Mouse (Mus musculus) heart, embryonic 15.5 days (tissue): ENCODE results near the gene Ndufc1. TPM values are rescaled to one million over a fixed set of nuclear protein-coding genes. Genes with fewer than 3 reads are reported as not detected.
A peak's percentile ranks its signal among the peaks of the same experiment; 100 is the strongest.
"Not testable (repeated sequence)": the region's sequence is repeated elsewhere in the genome, so short reads cannot be mapped to it uniquely, and the experiment has no call there.

Experiments
- ATAC-seq: fragments of 200-750 bp; cut with Nextera tagmentation; replicated peaks from 2 replicates; pipeline ENCODE4 v1.8.0; 2017; ENCODE audit warnings: low read depth, moderate TSS enrichment; ENCODE audit not compliant: insufficient number of reproducible peaks, insufficient read depth, low FRiP score
- H3K27ac ChIP-seq: fragments of 300-500 bp; sonication (generic); 2 replicates; pipeline ENCODE4 v1.5.1; 2015; ENCODE audit warnings: mild to moderate bottlenecking, inconsistent platforms
- H3K27me3 ChIP-seq: fragments of 300-500 bp; sonication (generic); 2 replicates; pipeline ENCODE4 v1.6.1; 2015; ENCODE audit warnings: inconsistent platforms
- H3K36me3 ChIP-seq: fragments of 300-500 bp; sonication (generic); 2 replicates; pipeline ENCODE4 v1.6.1; 2015; ENCODE audit warnings: mild to moderate bottlenecking, inconsistent platforms
- H3K4me1 ChIP-seq: fragments of 300-500 bp; sonication (generic); replicated peaks from 2 replicates; pipeline ENCODE4 v1.6.1; 2015; ENCODE audit warnings: inconsistent platforms
- H3K4me2 ChIP-seq: fragments of 300-500 bp; sonication (generic); 2 replicates; pipeline ENCODE4 v1.6.1; 2015; ENCODE audit warnings: inconsistent platforms, mild to moderate bottlenecking, moderate library complexity
- H3K4me3 ChIP-seq: fragments of 300-500 bp; sonication (generic); 2 replicates; pipeline ENCODE4 v1.5.1; 2015; ENCODE audit warnings: mild to moderate bottlenecking, inconsistent platforms
- H3K9ac ChIP-seq: fragments of 300-500 bp; sonication (generic); 2 replicates; pipeline ENCODE4 v1.6.1; 2015; ENCODE audit warnings: mild to moderate bottlenecking, inconsistent platforms
- H3K9me3 ChIP-seq: fragments of 300-500 bp; sonication (generic); replicated peaks from 2 replicates; pipeline ENCODE4 v1.6.1; 2016; ENCODE audit warnings: inconsistent platforms
- WGBS: fragments of 180-500 bp; shearing (Covaris S2); methylation state at CpG from one replicate; pipeline ENCODE4 v1.1.7; 2015; ENCODE audit warnings: mixed read lengths; 5-methylcytosine and 5-hydroxymethylcytosine counted together
- polyA plus RNA-seq: library from polyadenylated mRNA; unstranded; fragments of >200 nt; fragmentation: Nextera tagmentation; extraction: Ambion mirVana; gene quantifications from 2 replicates; pipeline ENCODE4 v1.2.1, GENCODE M21; 2015

Gene Ndufc1
- polyA plus RNA-seq, 1 experiment from 2014 or later = 1,902 TPM

DNA sequence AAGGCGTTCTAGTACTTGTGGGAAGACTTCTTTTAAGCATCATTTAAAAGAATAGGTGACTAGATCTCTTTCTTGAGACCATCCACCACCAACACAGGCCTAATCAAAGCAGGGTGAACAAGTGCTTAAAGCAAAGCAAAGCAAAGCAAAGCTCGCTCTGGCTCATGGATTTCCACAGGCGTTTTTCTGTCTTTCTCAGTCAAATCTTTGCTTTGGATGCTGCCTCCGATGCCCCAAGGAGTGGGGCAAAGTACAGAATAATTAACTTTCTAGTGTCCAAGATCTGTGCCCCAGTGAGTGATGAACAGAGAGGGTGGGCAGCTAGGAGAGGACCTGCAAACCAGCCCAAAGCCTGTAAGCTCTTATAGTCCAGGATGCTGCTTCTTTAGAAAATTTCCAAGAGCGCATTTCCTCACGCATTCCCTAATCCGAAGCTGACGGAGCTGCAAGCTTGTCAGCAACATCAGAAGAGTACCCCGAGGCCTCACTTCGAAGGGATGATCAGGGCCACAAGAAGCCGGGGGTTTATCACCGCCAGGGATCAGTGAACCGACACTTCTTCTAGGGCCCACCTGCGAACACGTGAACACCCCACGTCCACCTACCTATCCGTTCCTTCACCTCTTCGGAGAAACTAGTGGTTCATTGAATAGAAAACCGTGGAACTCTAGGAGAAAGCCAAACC is 13.2 kb downstream of the Ndufc1 start:
- ATAC-seq = no peak
- Histone ChIP-seq H3K4me3 (peak overlapping the region; percentile 58), H3K9me3 (no peaks in the 10 kb centered on the region), H3K27me3 (peaks cover 14% of the 10 kb centered on the region; the same call in 1 of the 2 replicates), H3K9ac (no peak overlapping the region), H3K27ac (no peak overlapping the region), H3K36me3 (no peaks in the 10 kb centered on the region), H3K4me2 (peak overlapping the region; percentile 91), H3K4me1 (peaks cover 13% of the 10 kb centered on the region)
- WGBS = 39% methylated on average over 19 of the region's 19 CpGs

DNA sequence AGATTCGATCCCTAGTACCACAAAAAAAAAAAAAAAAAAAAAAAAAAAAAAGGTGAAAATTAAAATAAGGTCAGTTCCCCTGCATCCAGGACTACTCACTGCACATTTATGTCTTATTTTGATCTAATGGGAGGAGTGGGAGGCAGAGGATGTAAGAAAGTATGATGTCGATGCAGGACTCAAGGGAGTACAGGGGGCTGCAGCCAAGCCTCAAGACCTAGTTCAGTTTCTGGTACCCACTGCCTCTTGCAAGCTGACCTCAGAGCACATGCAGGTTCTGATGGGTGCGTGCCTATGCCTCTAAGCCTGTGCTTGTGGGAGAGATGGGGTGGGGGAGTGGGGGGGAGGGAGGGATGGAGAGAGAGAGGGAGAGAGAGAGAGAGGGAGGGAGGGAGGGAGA is 13.9 kb downstream of the Ndufc1 start:
- no peak overlapping the region for H3K4me2 ChIP-seq
- peaks cover 13% of the 10 kb centered on the region for H3K4me1 ChIP-seq
- no peak overlapping the region for H3K4me3 ChIP-seq
- no peaks in the 10 kb centered on the region for H3K36me3 ChIP-seq
- H3K27ac ChIP-seq = no peak overlapping the region
- ATAC-seq = no peak
- no peaks in the 10 kb centered on the region for H3K9me3 ChIP-seq
- peaks cover 14% of the 10 kb centered on the region; the same call in 1 of the 2 replicates for H3K27me3 ChIP-seq
- H3K9ac ChIP-seq = no peak overlapping the region
- whole genome bisulfite sequencing = 64% methylated on average over 3 of the region's 3 CpGs

DNA sequence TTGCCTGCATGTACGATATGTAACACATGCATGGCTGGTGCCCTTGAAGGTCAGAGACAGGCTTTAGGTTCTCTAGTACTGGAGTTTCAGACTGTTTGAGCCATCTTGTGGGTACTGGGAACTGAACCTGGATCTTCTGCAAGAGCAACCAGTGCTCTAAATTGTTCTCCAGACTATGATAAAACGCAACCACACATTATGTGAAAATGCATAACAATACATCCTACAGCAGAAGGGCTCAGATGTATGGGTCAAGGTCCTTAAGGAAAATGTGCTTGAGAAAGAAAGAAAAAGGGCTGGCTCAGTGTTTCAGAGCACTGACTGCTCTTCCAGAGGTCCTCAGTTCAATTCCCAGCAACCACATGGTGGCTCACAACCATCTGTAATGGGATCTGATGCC is 15.1 kb downstream of the Ndufc1 start:
- Histone ChIP-seq H3K4me2 (no peak overlapping the region), H3K9ac (no peak overlapping the region), H3K4me1 (peaks cover 12% of the 10 kb centered on the region), H3K27ac (no peak overlapping the region), H3K36me3 (no peaks in the 10 kb centered on the region), H3K4me3 (no peak overlapping the region), H3K27me3 (peaks cover 14% of the 10 kb centered on the region; the same call in 1 of the 2 replicates), H3K9me3 (no peaks in the 10 kb centered on the region)
- ATAC-seq = no peak
- WGBS = 91% methylated on average over 2 of the region's 2 CpGs

DNA sequence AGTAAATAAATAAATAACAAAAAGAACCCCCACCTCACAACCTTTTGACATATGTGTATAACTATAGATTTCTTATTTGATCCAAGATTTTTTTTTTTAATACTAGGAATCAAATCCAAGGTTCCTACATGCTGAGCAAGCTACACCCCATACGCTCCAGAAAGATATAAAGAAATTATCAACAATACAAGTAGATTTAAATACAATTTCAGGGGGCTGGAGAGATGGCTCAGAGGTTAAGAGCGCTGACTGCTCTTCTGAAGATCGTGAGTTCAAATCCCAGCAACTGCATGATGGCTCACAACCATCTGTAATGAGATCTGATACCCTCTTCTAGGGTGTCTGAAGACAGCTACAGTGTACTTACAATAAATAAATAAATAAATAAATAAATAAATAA is 15.8 kb downstream of the Ndufc1 start:
- H3K4me2 ChIP-seq, H3K36me3 ChIP-seq, H3K27ac ChIP-seq, H3K4me3 ChIP-seq, H3K9ac ChIP-seq, H3K9me3 ChIP-seq, ATAC-seq: not testable (repeated sequence)
- 92% methylated on average over 3 of the region's 3 CpGs for WGBS
- H3K27me3 ChIP-seq = peaks cover 14% of the 10 kb centered on the region; the same call in 1 of the 2 replicates
- H3K4me1 ChIP-seq = peaks cover 13% of the 10 kb centered on the region

DNA sequence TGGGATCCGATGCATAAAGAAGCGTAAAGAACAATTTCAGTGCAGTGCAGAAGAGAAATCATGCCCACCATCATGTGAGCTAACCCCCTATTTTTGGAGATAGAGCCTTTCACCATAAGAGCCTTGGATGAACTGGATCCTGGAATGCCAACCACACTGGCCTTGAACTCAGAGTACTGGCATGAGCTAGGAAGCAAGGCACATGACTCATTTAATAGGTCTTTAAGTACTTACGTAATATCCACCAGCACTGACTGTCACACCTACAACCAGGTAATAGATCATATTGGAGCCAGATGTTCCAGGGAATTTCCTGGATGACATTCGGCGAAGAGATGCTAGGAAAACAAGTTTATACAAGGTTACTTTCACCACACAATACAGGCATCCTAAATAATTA is 17.2 kb downstream of the Ndufc1 start:
- no peaks in the 10 kb centered on the region for H3K36me3 ChIP-seq
- ATAC-seq = no peak
- peaks cover 11% of the 10 kb centered on the region for H3K4me1 ChIP-seq
- H3K4me3 ChIP-seq = no peak overlapping the region
- H3K27me3 ChIP-seq = 0 out of 2 replicates have a peak, but pooled peaks cover 10% of the 10 kb centered on the region
- no peak overlapping the region for H3K9ac ChIP-seq
- H3K4me2 ChIP-seq = no peak overlapping the region
- no peaks in the 10 kb centered on the region for H3K9me3 ChIP-seq
- no peak overlapping the region for H3K27ac ChIP-seq
- 94% methylated on average over 5 of the region's 5 CpGs for WGBS

DNA sequence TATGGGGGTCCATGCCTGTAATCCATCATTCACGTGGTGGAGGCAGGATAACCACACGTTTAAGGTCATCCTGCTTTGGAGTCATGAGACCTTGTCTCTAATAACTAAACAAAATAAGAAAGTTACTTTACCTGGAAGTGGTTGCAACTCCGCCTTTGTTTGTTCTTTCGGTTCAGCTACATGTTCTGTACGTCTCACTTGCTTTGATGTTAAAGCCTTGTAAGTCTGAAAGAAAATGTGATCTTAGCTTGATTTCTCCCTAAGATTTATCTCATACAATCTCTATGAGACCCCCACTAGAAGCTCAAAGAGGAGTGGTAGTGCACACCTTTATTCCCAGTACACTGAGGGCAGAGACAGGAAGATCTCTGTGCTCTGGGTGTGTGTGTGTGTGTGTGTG is 17.7 kb downstream of the Ndufc1 start:
- Histone ChIP-seq H3K27ac (no peak overlapping the region), H3K4me3 (no peak overlapping the region), H3K27me3 (0 out of 2 replicates have a peak, but pooled peaks cover 7% of the 10 kb centered on the region), H3K36me3 (no peaks in the 10 kb centered on the region), H3K9me3 (no peaks in the 10 kb centered on the region), H3K4me1 (peaks cover 8% of the 10 kb centered on the region), H3K9ac (no peak overlapping the region), H3K4me2 (no peak overlapping the region)
- ATAC-seq = no peak
- 79% methylated on average over 5 of the region's 5 CpGs for WGBS

DNA sequence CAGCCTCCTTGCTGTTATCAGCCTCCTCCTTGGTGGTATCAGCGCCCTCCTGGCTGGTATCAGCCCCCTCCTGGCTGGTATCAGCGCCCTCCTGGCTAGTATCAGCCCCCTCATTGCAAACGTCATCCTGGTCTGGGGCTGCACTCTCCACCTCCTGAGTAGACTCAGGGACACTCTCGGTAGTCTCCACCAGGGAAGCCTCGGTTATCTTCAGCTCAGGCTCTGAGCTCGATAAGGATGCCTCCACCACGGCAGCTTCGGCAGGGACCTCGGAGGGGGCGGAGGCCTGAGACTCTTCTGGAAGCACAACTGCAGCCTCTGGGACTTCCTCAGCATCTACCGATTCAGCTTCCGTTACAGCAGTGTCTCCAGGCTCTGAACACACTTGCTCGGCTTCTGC is 19.9 kb downstream of the Ndufc1 start:
- Histone ChIP-seq H3K27ac (no peak overlapping the region), H3K9me3 (no peaks in the 10 kb centered on the region), H3K27me3 (no peaks in the 10 kb centered on the region), H3K4me3 (peak overlapping the region; percentile 35), H3K36me3 (no peaks in the 10 kb centered on the region), H3K4me1 (peaks cover 7% of the 10 kb centered on the region), H3K9ac (no peak overlapping the region; the same call in 1 of the 2 replicates), H3K4me2 (peak overlapping the region; percentile 62)
- WGBS = 1% methylated on average over 13 of the region's 13 CpGs
- ATAC-seq = 0 out of 2 replicates have a peak, but pooled peaks have one; percentile 31

DNA sequence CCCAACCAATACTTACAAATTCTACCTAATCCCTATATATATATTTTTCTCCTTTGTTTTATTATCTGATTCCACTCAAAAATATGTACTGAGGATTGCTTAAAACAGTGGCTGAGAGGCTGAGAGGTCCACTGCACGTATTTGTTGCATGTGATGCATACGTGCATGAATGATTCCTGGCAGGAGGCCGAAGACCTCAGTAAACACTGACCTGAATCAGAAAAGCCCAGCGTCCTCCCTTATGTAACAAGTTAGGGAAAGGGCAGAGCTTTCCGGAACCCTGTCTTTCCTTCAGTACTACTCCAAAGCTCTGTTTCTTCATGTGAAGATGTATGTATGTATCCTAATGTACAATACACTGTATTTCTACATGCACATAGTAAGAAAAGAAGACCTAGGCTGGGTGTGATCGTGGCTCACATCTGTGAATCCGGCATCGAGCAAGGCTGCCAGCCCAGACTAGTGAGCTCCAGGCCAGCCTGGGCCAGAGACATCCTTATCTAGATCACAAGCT is 20.9 kb downstream of the Ndufc1 start:
- Histone ChIP-seq H3K27ac (no peak overlapping the region), H3K4me1 (peaks cover 7% of the 10 kb centered on the region), H3K9me3 (no peaks in the 10 kb centered on the region), H3K27me3 (no peaks in the 10 kb centered on the region), H3K9ac (no peak overlapping the region), H3K4me3 (no peak overlapping the region), H3K36me3 (no peaks in the 10 kb centered on the region), H3K4me2 (no peak overlapping the region)
- no peak for ATAC-seq
- 65% methylated on average over 8 of the region's 8 CpGs for WGBS

DNA sequence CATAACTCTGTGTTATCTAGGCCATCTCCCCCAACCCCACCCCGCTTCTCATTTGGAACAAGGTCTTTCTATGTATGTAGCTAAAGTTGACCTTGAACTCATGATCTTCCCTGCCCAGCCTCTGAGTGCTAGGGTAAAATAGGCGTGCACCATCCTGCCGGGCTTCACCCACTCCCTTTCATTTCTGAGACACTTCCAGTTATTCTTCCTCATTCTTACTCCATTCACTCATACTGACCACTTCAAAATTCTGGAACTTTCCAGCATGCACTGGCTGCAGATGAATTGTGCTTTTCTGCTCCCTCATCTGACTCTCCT is 21.7 kb downstream of the Ndufc1 start:
- Histone ChIP-seq H3K4me3 (no peak overlapping the region), H3K9ac (no peak overlapping the region), H3K9me3 (no peaks in the 10 kb centered on the region), H3K27ac (no peak overlapping the region), H3K4me1 (peaks cover 7% of the 10 kb centered on the region), H3K36me3 (no peaks in the 10 kb centered on the region), H3K27me3 (no peaks in the 10 kb centered on the region), H3K4me2 (no peak overlapping the region)
- WGBS = 75% methylated on average over 3 of the region's 3 CpGs
- no peak for ATAC-seq

DNA sequence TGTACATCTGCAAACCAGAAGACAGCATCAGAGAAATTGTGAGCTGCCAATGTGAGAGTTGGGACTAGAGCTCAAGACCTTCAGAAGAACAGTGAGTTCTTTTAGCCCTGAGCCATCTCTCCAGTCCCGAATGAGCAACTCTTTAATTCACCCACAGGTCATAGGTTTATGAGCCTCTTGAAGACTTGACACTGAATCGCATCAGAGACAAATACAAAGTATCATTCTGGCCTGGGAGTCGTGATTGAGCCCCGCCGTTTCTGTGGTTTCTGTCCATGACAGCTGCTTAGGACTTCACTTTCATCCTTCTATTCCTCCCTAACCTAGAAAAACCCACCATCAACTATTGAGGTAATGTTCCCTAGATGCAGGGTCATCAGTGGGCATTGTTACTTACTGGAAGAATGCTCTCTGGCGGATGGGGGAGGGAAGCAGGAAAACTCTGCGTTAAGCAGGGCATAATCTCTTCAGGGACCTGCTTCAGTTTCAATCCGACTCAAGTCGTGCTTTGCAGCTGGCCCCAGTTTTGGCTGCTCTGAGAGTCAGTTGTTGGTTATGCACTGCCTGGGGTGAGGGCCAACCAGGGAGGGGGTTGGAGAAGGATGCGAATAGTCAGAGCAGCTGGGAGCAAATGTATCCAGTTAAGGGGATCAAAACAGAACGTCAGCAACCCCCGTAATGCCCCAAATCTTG is 22.2 kb downstream of the Ndufc1 start:
- WGBS = 49% methylated on average over 12 of the region's 12 CpGs

DNA sequence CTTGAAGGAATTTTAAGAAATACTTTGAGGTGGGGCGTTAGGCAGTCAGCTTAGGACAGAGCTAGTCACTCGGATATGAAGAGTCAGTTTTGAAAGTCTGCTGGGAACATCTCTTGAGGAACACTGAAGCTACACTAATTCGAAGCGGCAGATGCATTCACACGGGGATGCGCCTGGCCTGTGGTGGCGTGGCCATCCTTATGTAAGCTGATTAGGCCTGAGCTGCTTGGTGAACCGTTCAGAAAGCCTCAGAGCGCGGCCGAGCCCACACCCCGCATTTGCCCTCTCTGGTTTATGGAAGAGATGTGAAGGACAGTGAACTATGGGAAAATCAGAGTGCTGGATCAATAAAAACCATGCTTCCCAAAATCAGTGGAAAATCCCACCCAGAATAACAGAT is 25.4 kb downstream of the Ndufc1 start:
- Histone ChIP-seq H3K4me1 (peaks cover 4% of the 10 kb centered on the region), H3K4me2 (no peak overlapping the region), H3K27me3 (no peaks in the 10 kb centered on the region), H3K36me3 (no peaks in the 10 kb centered on the region), H3K9ac (no peak overlapping the region), H3K4me3 (no peak overlapping the region), H3K9me3 (no peaks in the 10 kb centered on the region), H3K27ac (no peak overlapping the region)
- 71% methylated on average over 12 of the region's 12 CpGs for WGBS
- no peak for ATAC-seq

More for the DNA sequence above, 22.2 kb downstream of the Ndufc1 start:
- no peak overlapping the region for H3K4me2 ChIP-seq
- H3K4me1 ChIP-seq = peaks cover 7% of the 10 kb centered on the region
- H3K36me3 ChIP-seq = no peaks in the 10 kb centered on the region
- H3K27me3 ChIP-seq = no peaks in the 10 kb centered on the region
- H3K27ac ChIP-seq = no peak overlapping the region
- H3K4me3 ChIP-seq = no peak overlapping the region
- no peaks in the 10 kb centered on the region for H3K9me3 ChIP-seq
- H3K9ac ChIP-seq = no peak overlapping the region
- no peak for ATAC-seq

DNA sequence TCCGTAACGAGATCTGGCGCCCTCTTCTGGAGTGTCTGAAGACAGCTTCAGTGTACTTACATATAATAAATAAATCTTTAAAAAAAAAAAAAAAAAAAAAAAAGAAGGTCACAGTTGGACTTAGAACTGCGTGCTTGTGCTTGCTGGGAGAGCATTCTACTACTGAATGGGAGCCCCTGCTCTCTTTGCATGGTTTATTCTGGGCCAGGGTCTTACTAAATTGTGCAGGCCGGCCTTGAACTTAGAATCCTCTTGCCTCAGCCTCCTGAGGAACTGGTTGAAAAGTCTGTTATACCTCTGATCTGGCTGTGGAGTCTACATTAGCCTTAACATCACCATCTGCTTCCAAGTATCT is 28.2 kb downstream of the Ndufc1 start:
- ATAC-seq = no peak
- Histone ChIP-seq H3K27me3 (no peaks in the 10 kb centered on the region), H3K4me2 (no peak overlapping the region), H3K4me1 (peaks cover 5% of the 10 kb centered on the region), H3K9me3 (no peaks in the 10 kb centered on the region), H3K36me3 (no peaks in the 10 kb centered on the region), H3K9ac (no peak overlapping the region), H3K4me3 (no peak overlapping the region), H3K27ac (no peak overlapping the region)
- 39% methylated on average over 5 of the region's 5 CpGs for WGBS
